Mouse (Mus musculus): ENCODE results near the gene Rnaseh1. TPM values are rescaled to one million over a fixed set of nuclear protein-coding genes. Genes with fewer than 3 reads are reported as not detected.

Rnaseh1 gene
- 12.9 TPM for polyA plus RNA-seq (2012; fragmentation: generic; extraction: Trizol)
- long read RNA-seq, experiment 1, transcript Rnaseh1-201 (8 exons, 1,455 nt) = major isoform, 16 of 23 reads
- long read RNA-seq, experiment 1, partial matches to known transcripts = 1 of 23 reads
- long read RNA-seq, experiment 1, other reads (novel, unspliced or antisense) = 6 of 23 reads
- long read RNA-seq, experiment 2, transcript Rnaseh1-201 (8 exons, 1,455 nt) = major isoform, 45 of 53 reads
- long read RNA-seq, experiment 2, partial matches to known transcripts = 0 of 53 reads
- long read RNA-seq, experiment 2, other reads (novel, unspliced or antisense) = 8 of 53 reads

- H3K4me3 ChIP-seq (ENCODE audit: insufficient read depth, poor library complexity, severe bottlenecking) = peak within 1 kb of the TSS; percentile 83
- peaks cover 28% of the 10 kb centered on the region for H3K79me2 ChIP-seq (ENCODE audit: control insufficient read depth, insufficient read depth)
- H3K36me3 ChIP-seq (ENCODE audit: control insufficient read depth, insufficient read depth) = peaks cover 22% of the 10 kb centered on the region
- peaks cover 5% of the 10 kb centered on the region for H3K27me3 ChIP-seq (ENCODE audit: control insufficient read depth, insufficient read depth, insufficient read length)
- TF ChIP-seq MAX (IDR thresholded peaks at IDR 0.05) = peak; percentile 47
- no peak for TF ChIP-seq CEBPB (IDR thresholded peaks at IDR 0.05; ENCODE audit: low read depth)
- peak within 1 kb of the TSS; percentile 94 for H3ac ChIP-seq (ENCODE audit: control insufficient read depth, insufficient read length, low read depth)
- peaks cover 12% of the 10 kb centered on the region for H3K79me3 ChIP-seq (ENCODE audit: low read depth)
These were observed at the start of gene Rnaseh1 for GRCm38 (mm10) chr12:28649141-28650110. Rnaseh1 (plus strand) TSS chr12:28649602.

GRCm38 (mm10) chr12:28602259-28602658, 47.1 kb upstream of the Rnaseh1 start:
- Histone ChIP-seq H3K79me3 (ENCODE audit: low read depth) (no peaks in the 10 kb centered on the region), H3K4me3 (ENCODE audit: insufficient read depth, poor library complexity, severe bottlenecking) (no peak overlapping the region), H3K79me2 (ENCODE audit: control insufficient read depth, insufficient read depth) (no peaks in the 10 kb centered on the region), H3ac (ENCODE audit: control insufficient read depth, insufficient read length, low read depth) (no peak overlapping the region), H3K36me3 (ENCODE audit: control insufficient read depth, insufficient read depth) (no peaks in the 10 kb centered on the region), H3K27me3 (ENCODE audit: control insufficient read depth, insufficient read depth, insufficient read length) (peaks cover 24% of the 10 kb centered on the region)
- no peak for TF ChIP-seq MYOG (IDR thresholded peaks at IDR 0.05; ENCODE audit: control insufficient read depth, extremely low read depth, insufficient read length)
- TF ChIP-seq FOSL1 (IDR thresholded peaks at IDR 0.05; ENCODE audit: insufficient read depth, low read length, poor library complexity, severe bottlenecking) = no peak
- no peak for TF ChIP-seq USF1 (IDR thresholded peaks at IDR 0.05; ENCODE audit: low read depth)
- TF ChIP-seq MAX (IDR thresholded peaks at IDR 0.05) = no peak
- no peak for TF ChIP-seq CTCF (IDR thresholded peaks at IDR 0.05; ENCODE audit: control insufficient read depth, insufficient read depth, insufficient read length)
- TF ChIP-seq MYOD1 (IDR thresholded peaks at IDR 0.05; ENCODE audit: control insufficient read depth, insufficient read length, low read depth) = no peak
- no peak for TF ChIP-seq CEBPB (IDR thresholded peaks at IDR 0.05; ENCODE audit: low read depth)

- no peak overlapping the region for H3ac ChIP-seq (ENCODE audit: control insufficient read depth, insufficient read length, low read depth)
- peaks cover 35% of the 10 kb centered on the region for H3K27me3 ChIP-seq (ENCODE audit: control insufficient read depth, insufficient read depth, insufficient read length)
- no peaks in the 10 kb centered on the region for H3K79me2 ChIP-seq (ENCODE audit: control insufficient read depth, insufficient read depth)
- H3K36me3 ChIP-seq (ENCODE audit: control insufficient read depth, insufficient read depth) = no peaks in the 10 kb centered on the region
- H3K4me3 ChIP-seq (ENCODE audit: insufficient read depth, poor library complexity, severe bottlenecking) = no peak overlapping the region
- TF ChIP-seq USF1 (IDR thresholded peaks at IDR 0.05; ENCODE audit: low read depth) (no peak), MYOG (IDR thresholded peaks at IDR 0.05; ENCODE audit: control insufficient read depth, extremely low read depth, insufficient read length) (no peak), CEBPB (IDR thresholded peaks at IDR 0.05; ENCODE audit: low read depth) (no peak), CTCF (IDR thresholded peaks at IDR 0.05; ENCODE audit: control insufficient read depth, insufficient read depth, insufficient read length) (no peak)
- no peaks in the 10 kb centered on the region for H3K79me3 ChIP-seq (ENCODE audit: low read depth)
These were observed 45.9 kb upstream of the Rnaseh1 start for GRCm38 (mm10) chr12:28603494-28603893.

- no peak for TF ChIP-seq FOSL1 (IDR thresholded peaks at IDR 0.05; ENCODE audit: insufficient read depth, low read length, poor library complexity, severe bottlenecking)
- TF ChIP-seq USF1 (IDR thresholded peaks at IDR 0.05; ENCODE audit: low read depth) = no peak
- TF ChIP-seq CTCF (IDR thresholded peaks at IDR 0.05; ENCODE audit: control insufficient read depth, insufficient read depth, insufficient read length) = no peak
- no peak for TF ChIP-seq CEBPB (IDR thresholded peaks at IDR 0.05; ENCODE audit: low read depth)
- no peak for TF ChIP-seq MYOG (IDR thresholded peaks at IDR 0.05; ENCODE audit: control insufficient read depth, extremely low read depth, insufficient read length)
- TF ChIP-seq MYOD1 (IDR thresholded peaks at IDR 0.05; ENCODE audit: control insufficient read depth, insufficient read length, low read depth) = no peak
- no peak for TF ChIP-seq MAX (IDR thresholded peaks at IDR 0.05)
- no peaks in the 10 kb centered on the region for H3K79me2 ChIP-seq (ENCODE audit: control insufficient read depth, insufficient read depth)
- H3K36me3 ChIP-seq (ENCODE audit: control insufficient read depth, insufficient read depth) = no peaks in the 10 kb centered on the region
- peaks cover 20% of the 10 kb centered on the region for H3K27me3 ChIP-seq (ENCODE audit: control insufficient read depth, insufficient read depth, insufficient read length)
- no peak overlapping the region for H3ac ChIP-seq (ENCODE audit: control insufficient read depth, insufficient read length, low read depth)
- H3K79me3 ChIP-seq (ENCODE audit: low read depth) = no peaks in the 10 kb centered on the region
- no peak overlapping the region for H3K4me3 ChIP-seq (ENCODE audit: insufficient read depth, poor library complexity, severe bottlenecking)
These were observed 41.7 kb upstream of the Rnaseh1 start for GRCm38 (mm10) chr12:28607546-28608305.

GRCm38 (mm10) chr12:28612391-28612790, 37.0 kb upstream of the Rnaseh1 start:
- Histone ChIP-seq H3K27me3 (ENCODE audit: control insufficient read depth, insufficient read depth, insufficient read length) (peaks cover 31% of the 10 kb centered on the region), H3K79me2 (ENCODE audit: control insufficient read depth, insufficient read depth) (no peaks in the 10 kb centered on the region), H3ac (ENCODE audit: control insufficient read depth, insufficient read length, low read depth) (no peak overlapping the region), H3K36me3 (ENCODE audit: control insufficient read depth, insufficient read depth) (no peaks in the 10 kb centered on the region), H3K4me3 (ENCODE audit: insufficient read depth, poor library complexity, severe bottlenecking) (no peak overlapping the region), H3K79me3 (ENCODE audit: low read depth) (no peaks in the 10 kb centered on the region)
- TF ChIP-seq FOSL1 (IDR thresholded peaks at IDR 0.05; ENCODE audit: insufficient read depth, low read length, poor library complexity, severe bottlenecking) (no peak), MAX (IDR thresholded peaks at IDR 0.05) (no peak), MYOD1 (IDR thresholded peaks at IDR 0.05; ENCODE audit: control insufficient read depth, insufficient read length, low read depth) (no peak), MYOG (IDR thresholded peaks at IDR 0.05; ENCODE audit: control insufficient read depth, extremely low read depth, insufficient read length) (no peak)
